Mouse (Mus musculus) stomach, postnatal 0 days (tissue): Measurements from ENCODE around the gene Cfap43. TPM values are rescaled to one million over a fixed set of nuclear protein-coding genes. Genes with fewer than 3 reads are reported as not detected.

ENCODE experiments used
- ATAC-seq: fragments of 200-750 bp; cut with Nextera tagmentation; 2 replicates; pipeline ENCODE4 v1.8.0; 2017; ENCODE audit not compliant: low FRiP score, low TSS enrichment
- DNase-seq: peaks from one replicate; pipeline ENCODE4 v3.0.0-alpha.2; 2016; ENCODE audit warnings: low spot score
- H3K27ac ChIP-seq: fragments of 300-500 bp; sonication (generic); replicated peaks from 2 replicates; pipeline ENCODE4 v1.5.1; 2014; ENCODE audit warnings: mild to moderate bottlenecking, control low read depth
- H3K27me3 ChIP-seq: fragments of 300-500 bp; sonication (generic); 2 replicates; pipeline ENCODE4 v1.6.1; 2014; ENCODE audit warnings: low read length; ENCODE audit not compliant: control insufficient read depth, insufficient read depth
- H3K36me3 ChIP-seq: fragments of 300-500 bp; sonication (generic); 2 replicates; pipeline ENCODE4 v1.6.1; 2014; ENCODE audit warnings: low read length, mixed read lengths; ENCODE audit not compliant: control insufficient read depth, insufficient read depth
- H3K4me1 ChIP-seq: fragments of 300-500 bp; sonication (generic); replicated peaks from 2 replicates; pipeline ENCODE4 v1.6.1; 2014; ENCODE audit warnings: antibody characterized with exemption; ENCODE audit not compliant: control insufficient read depth, insufficient read depth
- H3K4me2 ChIP-seq: fragments of 300-500 bp; sonication (generic); replicated peaks from 2 replicates; pipeline ENCODE4 v1.6.1; 2014; ENCODE audit warnings: low read depth, mild to moderate bottlenecking, control low read depth, moderate library complexity
- H3K4me3 ChIP-seq: fragments of 300-500 bp; sonication (generic); 2 replicates; pipeline ENCODE4 v1.5.1; 2014; ENCODE audit warnings: low read depth, low read length, control low read depth
- H3K9ac ChIP-seq: fragments of 300-500 bp; sonication (generic); 2 replicates; pipeline ENCODE4 v1.6.1; 2014; ENCODE audit warnings: mild to moderate bottlenecking, low read length, control low read depth, mixed read lengths
- H3K9me3 ChIP-seq: fragments of 300-500 bp; sonication (generic); 2 replicates; pipeline ENCODE4 v1.6.1; 2016; ENCODE audit warnings: low read length; ENCODE audit not compliant: control insufficient read depth
- CTCF ChIP-seq: IDR thresholded peaks from 2 replicates; pipeline ENCODE4 v1.5.1; 2016; ENCODE audit warnings: antibody characterized with exemption, low read depth, mild to moderate bottlenecking, moderate library complexity
- EP300 ChIP-seq: optimal IDR thresholded peaks from 2 replicates; pipeline ENCODE3; 2016; ENCODE audit warnings: antibody characterized with exemption
- WGBS: fragments of 180-500 bp; shearing (Covaris S2); extraction: QIAGEN DNeasy Blood & Tissue Kit; methylation state at CpG from one replicate; pipeline ENCODE4 v1.1.7; 2014; 5-methylcytosine and 5-hydroxymethylcytosine counted together
- polyA plus RNA-seq: library from polyadenylated mRNA; unstranded; fragments of >200 nt; fragmentation: Nextera tagmentation; extraction: Ambion mirVana; gene quantifications from 2 replicates; pipeline ENCODE4 v1.2.1, GENCODE M21; 2015

Gene Cfap43
- polyA plus RNA-seq, 1 experiment from 2014 or later = 0.51 TPM

DNA sequence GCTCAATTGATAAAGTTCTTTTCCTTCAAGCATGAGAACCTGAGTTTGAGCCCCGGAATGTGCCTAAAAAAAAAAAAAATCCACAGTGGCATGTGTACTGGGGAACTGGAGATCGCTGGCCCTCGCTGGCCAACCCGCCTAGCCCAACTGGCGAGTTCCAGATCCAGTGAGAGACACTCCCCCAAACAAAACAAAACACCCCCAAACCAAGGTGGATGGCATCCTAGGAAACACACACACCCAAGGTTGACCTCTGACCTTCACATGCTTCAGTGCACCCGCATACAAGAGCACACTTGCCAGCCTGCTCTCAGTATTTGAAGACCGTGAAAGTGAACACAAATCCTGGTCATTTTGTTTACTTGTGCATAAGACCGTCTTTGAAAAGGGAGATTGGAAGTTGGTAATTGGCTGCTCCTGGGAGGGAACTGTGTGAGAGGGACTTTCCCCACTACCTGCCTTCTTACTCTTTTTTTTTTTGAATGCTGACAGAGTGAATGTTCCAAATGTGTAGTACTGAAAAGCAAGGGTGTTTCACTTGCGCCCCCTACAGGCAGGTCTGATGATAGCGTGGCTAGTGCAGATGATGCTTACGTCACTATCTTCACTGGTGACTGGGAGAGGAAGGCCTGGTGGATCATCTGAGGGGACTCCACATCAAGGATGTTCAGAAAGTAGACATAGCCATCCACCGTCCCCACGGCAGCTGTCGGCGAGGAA, 123.9 kb downstream of the Cfap43 start:
- TF ChIP-seq CTCF (peak; percentile 89), EP300 (no peak)
- Histone ChIP-seq H3K9me3 (no peaks in the 10 kb centered on the region), H3K4me2 (no peak overlapping the region), H3K4me3 (no peak overlapping the region), H3K9ac (no peak overlapping the region), H3K27ac (no peak overlapping the region), H3K4me1 (no peaks in the 10 kb centered on the region), H3K36me3 (no peaks in the 10 kb centered on the region), H3K27me3 (no peaks in the 10 kb centered on the region)
- DNase-seq (peak; percentile 86), ATAC-seq (peak; percentile 78)
- WGBS = 50% methylated on average over 15 of the region's 15 CpGs

- WGBS = 42% methylated on average over 4 of the region's 5 CpGs
- Histone ChIP-seq H3K4me1 (no peaks in the 10 kb centered on the region), H3K9ac (no peak overlapping the region), H3K4me3 (no peak overlapping the region), H3K9me3 (no peaks in the 10 kb centered on the region), H3K27me3 (no peaks in the 10 kb centered on the region), H3K4me2 (no peak overlapping the region), H3K36me3 (no peaks in the 10 kb centered on the region), H3K27ac (no peak overlapping the region)
- TF ChIP-seq CTCF = no peak
- no peak for TF ChIP-seq EP300
- DNase-seq (no peak), ATAC-seq (no peak)
Observed at GRCm38 (mm10) chr19:47794331-47794730, 124.8 kb downstream of the Cfap43 start.

- Histone ChIP-seq H3K9ac (no peak overlapping the region), H3K4me1 (no peaks in the 10 kb centered on the region), H3K4me3 (no peak overlapping the region), H3K9me3 (no peaks in the 10 kb centered on the region), H3K27ac (no peak overlapping the region), H3K27me3 (no peaks in the 10 kb centered on the region), H3K36me3 (no peaks in the 10 kb centered on the region), H3K4me2 (no peak overlapping the region)
- 88% methylated on average over 11 of the region's 11 CpGs for WGBS
- ATAC-seq (no peak), DNase-seq (no peak)
- TF ChIP-seq EP300 = no peak
- TF ChIP-seq CTCF = no peak
Observed at GRCm38 (mm10) chr19:47790316-47791020, 128.6 kb downstream of the Cfap43 start.

DNA sequence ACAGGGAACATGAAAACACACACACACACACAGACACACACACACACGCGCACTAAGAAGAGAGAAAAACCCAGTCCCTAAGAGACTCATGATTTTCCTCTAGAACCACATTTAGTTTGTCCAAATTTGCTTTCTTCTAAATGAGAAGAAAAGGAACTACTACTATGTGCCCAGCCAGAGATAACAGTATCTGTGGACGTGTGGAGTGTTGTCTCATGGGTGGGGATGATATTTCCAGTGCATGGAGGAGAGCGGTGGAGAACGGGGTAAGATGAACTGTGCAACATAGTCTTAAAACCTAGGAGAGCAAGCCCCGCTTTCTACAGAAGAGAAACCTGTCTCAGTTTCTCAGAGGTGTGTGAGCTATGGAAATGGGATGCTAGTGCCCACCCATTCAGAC, 135.2 kb downstream of the Cfap43 start:
- no peak overlapping the region for H3K27ac ChIP-seq
- no peaks in the 10 kb centered on the region for H3K9me3 ChIP-seq
- no peak overlapping the region for H3K4me3 ChIP-seq
- TF ChIP-seq EP300 = no peak
- no peak for TF ChIP-seq CTCF
- no peaks in the 10 kb centered on the region for H3K36me3 ChIP-seq
- H3K4me1 ChIP-seq = no peaks in the 10 kb centered on the region
- H3K9ac ChIP-seq = no peak overlapping the region
- H3K27me3 ChIP-seq = no peaks in the 10 kb centered on the region
- DNase-seq (no peak), ATAC-seq (no peak)
- WGBS = 89% methylated on average over 6 of the region's 6 CpGs
- no peak overlapping the region for H3K4me2 ChIP-seq

DNA sequence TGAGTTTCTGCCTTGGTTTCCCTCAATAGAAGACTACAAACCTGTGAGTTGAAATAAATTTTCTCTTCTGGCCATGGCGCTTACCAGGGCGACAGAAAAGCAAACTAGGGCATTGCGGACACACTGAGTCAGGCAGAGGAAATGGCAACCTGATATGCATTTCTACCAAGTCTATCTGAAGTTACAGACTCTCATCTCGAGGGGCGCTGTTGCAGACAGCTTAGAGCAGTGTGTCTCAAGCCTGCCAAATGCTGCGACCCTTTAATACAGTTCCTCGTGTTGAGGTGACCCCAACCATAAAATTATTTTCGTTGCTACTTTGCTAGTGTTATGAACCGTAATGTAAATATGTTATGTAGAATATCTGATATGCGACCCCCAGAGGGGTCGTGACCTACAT, 138.1 kb downstream of the Cfap43 start:
- Histone ChIP-seq H3K4me1 (no peaks in the 10 kb centered on the region), H3K4me3 (no peak overlapping the region), H3K9ac (no peak overlapping the region), H3K36me3 (no peaks in the 10 kb centered on the region), H3K27me3 (no peaks in the 10 kb centered on the region), H3K27ac (no peak overlapping the region), H3K4me2 (no peak overlapping the region), H3K9me3 (no peaks in the 10 kb centered on the region)
- no peak for ATAC-seq
- no peak for DNase-seq
- WGBS = 76% methylated on average over 11 of the region's 11 CpGs
- no peak for TF ChIP-seq EP300
- peak; percentile 24; the same call in 1 of the 2 replicates for TF ChIP-seq CTCF

GRCm38 (mm10) chr19:47780145-47780544, 138.9 kb downstream of the Cfap43 start:
- Histone ChIP-seq H3K27ac (no peak overlapping the region), H3K36me3 (no peaks in the 10 kb centered on the region), H3K4me2 (no peak overlapping the region), H3K9ac (no peak overlapping the region), H3K4me1 (no peaks in the 10 kb centered on the region), H3K9me3 (no peaks in the 10 kb centered on the region), H3K4me3 (no peak overlapping the region), H3K27me3 (no peaks in the 10 kb centered on the region)
- TF ChIP-seq EP300 (no peak), CTCF (no peak)
- 77% methylated on average over 7 of the region's 7 CpGs for WGBS
- ATAC-seq (no peak), DNase-seq (no peak)
